Mouse (Mus musculus): Measurements from ENCODE around the gene Rusc2.

Rusc2 gene

GRCm38 (mm10) chr4:43415221-43416070, 33.7 kb downstream of the Rusc2 start:
- in situ Hi-C loops (cut with MboI, MseI), result no loop called here

- in situ Hi-C loops (cut with MboI, MseI), result no loop called here
These were observed 34.3 kb downstream of the Rusc2 start for GRCm38 (mm10) chr4:43416071-43416490.

- in situ Hi-C loops (cut with MboI, MseI), result no loop called here
These were observed 35.7 kb downstream of the Rusc2 start for GRCm38 (mm10) chr4:43417269-43418062.

DNA sequence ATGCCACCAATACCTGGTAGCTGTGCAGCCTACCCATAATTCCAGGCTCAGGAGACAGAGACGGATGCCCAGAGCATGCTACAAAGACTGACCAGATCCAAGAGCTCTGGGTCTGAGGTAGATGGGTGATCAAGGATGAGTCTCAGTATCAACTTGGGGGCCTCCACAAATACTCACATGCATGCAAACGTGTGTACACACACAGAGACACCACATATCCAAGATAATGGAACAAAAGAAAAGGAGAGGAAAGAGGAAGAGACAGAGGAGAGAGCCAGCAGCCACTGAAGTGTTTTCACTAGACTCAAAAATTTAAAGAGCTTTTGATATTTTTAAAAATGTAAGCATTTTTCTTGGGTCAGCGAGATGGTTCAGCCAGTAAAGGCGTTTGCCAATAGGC, 36.7 kb downstream of the Rusc2 start:
- in situ Hi-C loops (cut with MboI, MseI), result no loop called here

DNA sequence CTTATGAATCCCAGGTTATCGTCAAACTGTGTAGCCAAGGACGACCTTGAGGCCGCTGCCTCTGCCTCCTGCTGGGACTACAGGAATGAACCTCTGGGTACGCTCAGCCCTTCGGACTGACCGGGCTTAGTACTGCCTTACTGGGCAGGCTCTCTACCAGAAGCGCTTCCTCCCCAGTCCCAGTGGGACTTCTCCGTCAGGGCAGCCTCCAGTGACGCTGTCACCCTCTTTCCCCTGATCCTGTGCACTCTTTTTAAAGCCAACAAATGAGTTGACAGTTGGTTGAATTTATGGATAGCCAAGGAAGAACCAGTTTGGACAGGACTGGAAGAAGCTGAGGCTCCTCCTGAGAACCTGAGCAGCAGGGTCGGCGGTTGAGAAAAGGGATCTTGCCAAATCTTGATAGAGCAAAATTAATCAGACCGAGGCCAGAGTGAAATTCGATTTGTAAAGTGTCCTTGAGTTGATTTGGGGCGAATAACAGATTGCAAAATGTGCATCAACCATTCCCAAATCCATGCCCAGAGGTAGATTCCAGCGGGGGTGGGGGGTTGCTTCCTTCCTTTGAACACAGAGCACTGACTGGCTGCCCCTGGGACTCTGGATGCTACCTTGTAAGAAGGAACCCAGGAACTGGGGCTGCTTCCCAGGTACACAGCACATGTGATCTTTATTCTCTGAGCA, 37.3 kb downstream of the Rusc2 start:
- in situ Hi-C loops (cut with MboI, MseI), result no loop called here

DNA sequence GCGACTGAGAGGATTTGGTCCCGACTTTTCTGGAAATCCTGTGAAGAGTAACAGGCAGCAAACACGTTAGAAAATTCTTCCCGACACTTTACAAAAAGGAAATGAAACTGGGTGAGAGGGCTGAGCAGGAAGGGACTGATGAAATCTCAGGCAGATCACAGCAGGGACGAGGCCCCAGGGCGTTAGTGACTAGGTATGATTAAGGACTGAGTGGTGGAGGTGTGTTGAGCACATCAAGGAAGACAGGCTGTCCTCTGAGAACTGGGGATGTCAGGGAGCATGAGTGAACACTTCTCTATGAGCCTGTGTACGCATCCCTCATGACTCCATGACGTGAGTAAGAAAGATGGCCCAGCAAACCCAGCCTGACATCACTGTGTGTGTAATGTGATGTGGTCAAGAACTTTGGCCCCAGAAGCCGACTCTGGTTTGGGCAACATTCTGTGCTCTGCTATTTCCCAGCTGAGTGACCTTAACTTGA, 38.1 kb downstream of the Rusc2 start:
- in situ Hi-C loops (cut with MboI, MseI), result loop anchor here (5.0 to 10.0 kb wide), 3 partner anchors 158 to 363 kb away; partner anchors contain the start of gene Unc13b (in 1 of the 2)

DNA sequence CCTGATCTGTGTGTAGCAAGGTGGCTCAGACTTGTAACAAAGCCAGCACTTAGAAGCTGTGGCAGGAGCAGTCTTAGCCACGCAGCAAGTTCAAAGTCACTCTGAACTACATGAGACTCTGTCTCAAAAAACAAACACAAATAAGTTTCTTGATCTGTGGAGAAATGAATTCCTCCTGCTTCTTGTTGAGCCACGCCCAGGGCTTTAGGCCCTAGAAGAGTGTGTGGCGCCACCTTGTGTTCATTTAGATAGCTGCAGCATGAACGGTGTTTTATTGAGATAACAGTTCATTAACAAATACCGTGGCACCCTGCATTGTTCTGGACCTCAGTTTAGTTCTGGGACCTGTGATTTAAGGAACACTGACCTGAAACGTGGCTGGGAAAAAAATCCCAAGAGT, 38.5 kb downstream of the Rusc2 start:
- in situ Hi-C loops (cut with MboI, MseI), result loop anchor here (5.0 to 10.0 kb wide), 3 partner anchors 158 to 363 kb away; partner anchors contain the start of gene Unc13b (in 1 of the 2)

DNA sequence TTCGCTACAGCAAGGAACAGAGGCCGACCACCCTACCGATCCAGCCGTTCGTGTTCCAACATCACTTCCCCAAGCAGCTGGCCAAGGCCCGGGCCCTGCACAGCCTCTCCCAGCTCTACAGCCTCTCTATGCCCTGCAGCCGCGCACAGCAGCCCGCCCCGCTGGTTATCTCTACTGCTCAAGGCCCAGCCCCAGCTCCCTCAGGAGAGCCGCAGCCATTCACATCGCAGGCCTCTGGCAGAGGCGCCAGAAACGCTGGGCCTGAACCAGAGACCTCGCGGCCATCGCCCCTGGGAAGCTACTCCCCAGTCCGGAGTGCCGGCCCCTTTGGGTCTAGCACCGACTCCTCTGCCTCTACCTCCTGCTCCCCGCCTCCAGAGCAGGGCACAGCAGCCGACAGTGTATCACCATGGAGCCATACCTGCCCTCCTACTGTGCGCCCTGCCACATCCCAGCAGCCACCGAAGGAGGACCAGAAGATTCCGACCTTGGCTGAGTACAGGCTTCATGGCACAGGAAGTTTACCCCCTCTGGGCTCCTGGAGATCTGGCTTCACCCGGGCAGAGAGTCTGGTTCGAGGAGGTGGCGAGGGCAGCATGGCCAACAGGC, 40.0 kb downstream of the Rusc2 start:
- in situ Hi-C loops (cut with MboI, MseI), result loop anchor here (5.0 to 10.0 kb wide), 3 partner anchors 159 to 364 kb away; partner anchors contain the start of gene Unc13b (in 1 of the 2)

DNA sequence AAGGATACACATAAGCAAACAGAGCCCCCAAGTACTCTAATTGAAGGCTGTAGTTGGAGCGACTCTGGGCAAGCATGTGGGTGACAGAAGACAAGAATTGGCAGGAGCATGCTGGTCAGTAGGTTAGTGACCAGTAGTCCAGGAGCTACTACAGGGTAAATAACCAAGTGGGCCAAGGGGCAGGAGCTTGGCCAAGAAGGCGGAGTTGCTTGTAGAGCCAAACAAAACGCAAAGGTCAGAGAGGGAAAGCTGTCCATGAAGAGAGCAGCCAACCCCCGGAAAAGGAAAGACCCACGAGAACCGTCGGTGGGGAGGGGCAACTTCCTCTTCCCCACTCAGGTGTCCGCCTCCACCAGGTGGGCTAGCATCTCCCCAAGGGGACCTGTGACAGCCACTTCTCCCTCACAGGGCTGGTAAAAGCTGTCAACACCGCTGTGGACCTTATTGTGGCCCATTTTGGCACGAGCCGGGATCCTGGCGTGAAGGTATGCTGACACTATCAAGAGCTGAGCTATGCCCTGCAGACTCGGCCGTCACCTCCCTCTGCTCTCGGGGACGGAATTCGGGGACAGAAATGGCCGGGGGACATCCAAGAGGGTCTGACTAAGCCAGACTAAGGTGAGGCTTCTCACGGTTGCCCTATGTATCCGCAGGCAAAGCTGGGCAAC, 41.6 kb downstream of the Rusc2 start:
- in situ Hi-C loops (cut with MboI, MseI), result loop anchor here (5.0 to 10.0 kb wide), 3 partner anchors 161 to 366 kb away; partner anchors contain the start of gene Unc13b (in 1 of the 2)

DNA sequence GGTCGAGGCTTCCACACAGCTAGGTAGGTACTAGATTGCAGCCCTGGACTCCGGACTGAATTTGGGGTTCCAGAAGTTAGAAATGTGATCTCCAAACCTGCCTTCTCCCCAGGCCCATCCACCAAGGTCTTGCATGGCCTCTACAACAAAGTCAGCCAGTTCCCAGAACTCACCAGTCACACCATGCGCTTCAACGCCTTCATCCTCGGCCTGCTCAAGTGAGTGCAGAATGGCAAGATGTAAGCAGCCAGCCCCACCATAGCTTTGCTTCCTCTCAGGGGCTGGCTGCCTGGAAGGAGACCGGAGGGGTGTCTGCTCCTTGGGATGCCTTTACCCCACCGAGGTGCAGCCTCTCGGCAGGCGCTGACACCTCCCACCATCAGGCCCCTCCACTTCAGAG, 42.3 kb downstream of the Rusc2 start:
- in situ Hi-C loops (cut with MboI, MseI), result loop anchor here (5.0 to 10.0 kb wide), 3 partner anchors 162 to 367 kb away; partner anchors contain the start of gene Unc13b (in 1 of the 2)

DNA sequence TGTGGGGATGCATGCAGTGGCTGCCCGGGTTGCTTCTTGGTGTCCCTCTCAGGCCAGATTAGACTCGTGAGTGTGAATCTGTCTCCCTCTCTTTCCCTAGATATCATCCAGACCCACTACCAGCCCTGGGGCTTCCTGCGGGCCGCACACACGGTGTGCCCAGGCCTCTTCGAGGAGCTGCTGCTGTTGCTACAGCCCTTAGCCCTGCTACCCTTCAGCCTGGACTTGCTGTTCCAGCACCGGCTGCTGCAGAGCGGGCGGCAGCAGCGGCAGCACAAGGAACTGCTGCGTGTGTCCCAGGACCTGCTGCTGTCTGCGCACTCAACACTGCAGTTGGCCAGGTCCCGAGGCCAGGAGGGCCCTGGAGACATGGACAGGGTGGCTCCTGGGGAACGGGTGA, 43.4 kb downstream of the Rusc2 start:
- in situ Hi-C loops (cut with MboI, MseI), result loop anchor here (10.0 to 25.0 kb wide), 3 partner anchors 360 to 1713 kb away; partner anchors contain the start of genes Dctn3 (in 1 of the 2), Fancg (in 1 of the 2), Rpp25l (in 1 of the 2) and Vcp (in 1 of the 2)

- in situ Hi-C loops (cut with MboI, MseI), result loop anchor here (10.0 to 25.0 kb wide), 3 partner anchors 361 to 1714 kb away; partner anchors contain the start of genes Dctn3 (in 1 of the 2), Fancg (in 1 of the 2), Rpp25l (in 1 of the 2) and Vcp (in 1 of the 2)
These were observed 44.0 kb downstream of the Rusc2 start for GRCm38 (mm10) chr4:43425648-43426380.

DNA sequence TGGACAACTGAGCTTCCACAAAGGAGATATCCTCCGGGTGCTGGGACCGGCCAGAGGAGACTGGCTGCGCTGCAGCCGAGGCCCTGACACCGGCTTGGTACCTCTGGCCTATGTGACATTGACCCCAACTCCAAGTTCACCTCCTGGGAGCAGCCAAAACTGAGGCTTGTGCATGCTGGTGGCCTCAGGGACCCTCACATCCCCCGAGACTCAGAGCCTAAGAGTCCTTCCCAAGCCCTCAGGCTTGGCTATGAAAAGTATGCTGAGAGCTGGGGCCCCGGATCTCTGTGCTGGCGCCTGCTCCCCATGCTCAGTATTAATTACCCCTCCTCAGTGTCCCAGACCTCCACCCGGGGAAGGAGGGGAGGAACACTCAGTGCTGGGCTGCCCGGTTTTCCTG, 44.7 kb downstream of the Rusc2 start:
- in situ Hi-C loops (cut with MboI, MseI), result loop anchor here (10.0 to 25.0 kb wide), 3 partner anchors 362 to 1714 kb away; partner anchors contain the start of genes Dctn3 (in 1 of the 2), Fancg (in 1 of the 2), Rpp25l (in 1 of the 2) and Vcp (in 1 of the 2)

GRCm38 (mm10) chr4:43427501-43428179, 45.9 kb downstream of the Rusc2 start:
- in situ Hi-C loops (cut with MboI, MseI), result loop anchor here (10.0 to 25.0 kb wide), 3 partner anchors 363 to 1715 kb away; partner anchors contain the start of genes Dctn3 (in 1 of the 2), Fancg (in 1 of the 2), Rpp25l (in 1 of the 2) and Vcp (in 1 of the 2)

DNA sequence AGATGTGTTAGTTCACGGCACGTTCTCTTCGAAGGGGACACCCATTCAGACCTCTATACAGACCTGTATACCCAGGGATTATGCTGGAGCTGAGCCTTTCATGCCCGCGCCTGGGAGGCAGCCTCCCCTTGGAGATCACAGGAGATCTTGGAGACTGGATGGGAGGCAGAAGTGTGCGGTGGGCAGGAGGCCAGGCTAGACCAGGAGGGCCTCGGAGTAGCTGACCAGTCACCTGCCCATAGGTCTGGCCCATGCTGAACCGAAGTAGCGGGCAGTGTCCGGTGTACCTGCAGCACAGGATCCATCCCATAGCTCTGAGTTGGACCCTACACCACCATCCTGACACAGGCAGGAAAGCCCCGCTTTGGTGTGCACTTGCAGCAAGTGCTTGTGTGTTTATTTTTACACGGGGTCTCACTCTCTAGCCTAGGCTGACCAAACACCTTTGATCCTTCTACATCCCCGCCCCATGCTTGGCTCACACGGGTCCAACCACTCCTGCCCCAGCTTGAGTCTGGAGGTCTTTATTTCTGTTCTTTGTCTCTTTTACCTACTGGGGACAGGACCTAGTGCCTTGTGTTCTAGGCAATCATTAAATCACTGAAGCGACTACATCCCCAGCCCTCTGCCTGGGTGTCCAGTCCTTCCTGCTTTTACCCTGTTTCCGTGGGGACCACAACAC, 46.5 kb downstream of the Rusc2 start:
- in situ Hi-C loops (cut with MboI, MseI), result loop anchor here (10.0 to 25.0 kb wide), 3 partner anchors 364 to 1716 kb away; partner anchors contain the start of genes Dctn3 (in 1 of the 2), Fancg (in 1 of the 2), Rpp25l (in 1 of the 2) and Vcp (in 1 of the 2)

- in situ Hi-C loops (cut with MboI, MseI), result loop anchor here (10.0 to 25.0 kb wide), 3 partner anchors 364 to 1717 kb away; partner anchors contain the start of genes Dctn3 (in 1 of the 2), Fancg (in 1 of the 2), Rpp25l (in 1 of the 2) and Vcp (in 1 of the 2)
These were observed 47.2 kb downstream of the Rusc2 start, which contains the start of gene Fam166b for GRCm38 (mm10) chr4:43428946-43429345. Gene Fam166b (minus strand): TSS chr4:43429134.

GRCm38 (mm10) chr4:43431690-43432089, 49.9 kb downstream of the Rusc2 start:
- in situ Hi-C loops (cut with MboI, MseI), result loop anchor here (25.0 kb wide), 2 partner anchors 419 to 1719 kb away; partner anchors contain the start of genes Dctn3 (in 1 of the 2), Fancg (in 1 of the 2), Rpp25l (in 1 of the 2) and Vcp (in 1 of the 2)

All from T-helper 17 cell (primary cell).